Mouse (Mus musculus) CH12.LX (cell line): Measurements from ENCODE around the gene Glyctk. TPM values are rescaled to one million over a fixed set of nuclear protein-coding genes. Genes with fewer than 3 reads are reported as not detected.

Experiments
- DNase-seq: peaks from one replicate; pipeline ENCODE4 v3.0.0-alpha.2; 2013; ENCODE audit errors: extremely low read depth
- H3K27ac ChIP-seq: 2 replicates; pipeline ENCODE4 v1.5.1; 2012; ENCODE audit warnings: low read depth, mild to moderate bottlenecking, control low read depth, moderate library complexity; ENCODE audit not compliant: insufficient read depth
- H3K27me3 ChIP-seq: replicated peaks from 2 replicates; pipeline ENCODE3; 2012; ENCODE audit warnings: inconsistent platforms
- H3K36me3 ChIP-seq, 2 experiments: replicated peaks in 1 of 2; 2 replicates each; pipeline versions ENCODE3 to v1.6.1; 2012; ENCODE audit warnings: inconsistent platforms in 1 of 2, low read length in 1 of 2, mild to moderate bottlenecking in 1 of 2, mixed read lengths in 1 of 2, moderate library complexity in 1 of 2; ENCODE audit not compliant: control insufficient read depth in 1 of 2, insufficient read depth in 1 of 2
- H3K4me1 ChIP-seq, 2 experiments: 2 replicates each; pipeline ENCODE4 v1.6.1; 2012; ENCODE audit warnings: inconsistent platforms in 1 of 2, moderate library complexity in 1 of 2; ENCODE audit not compliant: insufficient read depth in 2 of 2, control insufficient read depth in 1 of 2
- H3K4me2 ChIP-seq: 2 replicates; pipeline ENCODE4 v1.6.1; 2012; ENCODE audit warnings: low read depth, mild to moderate bottlenecking, control low read depth; ENCODE audit not compliant: poor library complexity, insufficient read depth, severe bottlenecking
- H3K4me3 ChIP-seq, 3 experiments: fragments of 150-350 bp in 1 of 3; sonication (generic) in 1 of 3; replicated peaks in 1 of 3; 2 replicates each; pipeline versions ENCODE3 to v1.5.1; 2011 to 2012; ENCODE audit warnings: low read depth in 2 of 3, low read length in 2 of 3, mild to moderate bottlenecking in 2 of 3, moderate library complexity in 2 of 3, control low read depth in 1 of 3, improper control_type of control experiment in 1 of 3, inconsistent platforms in 1 of 3, mixed read lengths in 1 of 3; ENCODE audit not compliant: poor library complexity in 1 of 3
- H3K79me2 ChIP-seq: replicated peaks from 2 replicates; pipeline ENCODE4 v1.6.1; 2012; ENCODE audit warnings: mild to moderate bottlenecking, moderate library complexity; ENCODE audit not compliant: control insufficient read depth, poor library complexity, insufficient read depth, severe bottlenecking; ENCODE audit errors: extremely low read depth
- H3K9ac ChIP-seq: 2 replicates; pipeline ENCODE4 v1.6.1; 2012; ENCODE audit warnings: low read depth, mild to moderate bottlenecking, control low read depth, moderate library complexity; ENCODE audit not compliant: insufficient read depth
- H3K9me3 ChIP-seq: replicated peaks from 2 replicates; pipeline ENCODE3; 2012; ENCODE audit warnings: low read length, inconsistent platforms, mixed read lengths
- CHD1 ChIP-seq: IDR thresholded peaks from 2 replicates; pipeline ENCODE4 v1.6.1; 2012; ENCODE audit warnings: low read depth, low read length, improper control_type of control experiment, inconsistent platforms
- CTCF ChIP-seq, 2 experiments: IDR thresholded peaks in 1 of 2; conservative IDR thresholded peaks in 1 of 2; 2 replicates each; pipeline ENCODE4 v1.5.1; 2011 to 2012; ENCODE audit warnings: low read depth in 2 of 2, low read length in 2 of 2, improper control_type of control experiment in 1 of 2, inconsistent platforms in 1 of 2, mild to moderate bottlenecking in 1 of 2, moderate library complexity in 1 of 2
- GABPA ChIP-seq: IDR thresholded peaks from 2 replicates; pipeline ENCODE4 v1.6.1; 2012; ENCODE audit warnings: low read depth, low read length, improper control_type of control experiment, inconsistent platforms; ENCODE audit not compliant: insufficient replicate concordance
- HCFC1 ChIP-seq: IDR thresholded peaks from 2 replicates; pipeline ENCODE4 v1.6.1; 2012; ENCODE audit warnings: low read depth, mild to moderate bottlenecking, inconsistent platforms, low read length, improper control_type of control experiment
- IRF4 ChIP-seq: IDR thresholded peaks from 2 replicates; pipeline ENCODE4 v1.6.1; 2014; ENCODE audit warnings: low read depth, mild to moderate bottlenecking, inconsistent platforms, low read length, improper control_type of control experiment
- JUN ChIP-seq: IDR thresholded peaks from 2 replicates; pipeline ENCODE4 v1.6.1; 2011; ENCODE audit warnings: low read depth, mild to moderate bottlenecking, low read length, improper control_type of control experiment, moderate library complexity; ENCODE audit not compliant: insufficient read depth
- KAT2A ChIP-seq: IDR thresholded peaks from 2 replicates; pipeline ENCODE4 v1.6.1; 2012; ENCODE audit warnings: low read length, improper control_type of control experiment, inconsistent platforms; ENCODE audit not compliant: insufficient replicate concordance
- MAFK ChIP-seq: IDR thresholded peaks from 2 replicates; pipeline ENCODE4 v1.6.1; 2011; ENCODE audit warnings: low read length, improper control_type of control experiment; ENCODE audit not compliant: insufficient replicate concordance
- MAX ChIP-seq: IDR thresholded peaks from 2 replicates; pipeline ENCODE4 v1.6.1; 2011; ENCODE audit warnings: low read length, improper control_type of control experiment
- MAZ ChIP-seq: IDR thresholded peaks from 2 replicates; pipeline ENCODE4 v1.6.1; 2012; ENCODE audit warnings: low read depth, mild to moderate bottlenecking, inconsistent platforms, low read length, improper control_type of control experiment, moderate library complexity
- MEF2A ChIP-seq: IDR thresholded peaks from 2 replicates; pipeline ENCODE4 v1.6.1; 2014; ENCODE audit warnings: low read depth, mild to moderate bottlenecking, inconsistent platforms, low read length, improper control_type of control experiment, borderline replicate concordance
- NELFE ChIP-seq: IDR thresholded peaks from 2 replicates; pipeline ENCODE4 v1.6.1; 2011; ENCODE audit warnings: low read depth, low read length, improper control_type of control experiment
- RAD21 ChIP-seq: IDR thresholded peaks from 2 replicates; pipeline ENCODE4 v1.6.1; 2011; ENCODE audit warnings: low read depth, mild to moderate bottlenecking, low read length, improper control_type of control experiment, moderate library complexity
- SIN3A ChIP-seq: IDR thresholded peaks from 2 replicates; pipeline ENCODE4 v1.6.1; 2012; ENCODE audit warnings: low read length, improper control_type of control experiment, inconsistent platforms
- SMC3 ChIP-seq: IDR thresholded peaks from 2 replicates; pipeline ENCODE4 v1.6.1; 2011; ENCODE audit warnings: low read depth, low read length, improper control_type of control experiment
- TCF12 ChIP-seq: IDR thresholded peaks from 2 replicates; pipeline ENCODE4 v1.6.1; 2014; ENCODE audit warnings: low read depth, mild to moderate bottlenecking, inconsistent platforms, low read length, improper control_type of control experiment
- UBTF ChIP-seq: IDR thresholded peaks from 2 replicates; pipeline ENCODE4 v1.6.1; 2012; ENCODE audit warnings: low read depth, mild to moderate bottlenecking, inconsistent platforms, low read length, improper control_type of control experiment, moderate library complexity
- ZC3H11A ChIP-seq: IDR thresholded peaks from 2 replicates; pipeline ENCODE4 v1.6.1; 2012; ENCODE audit warnings: low read depth, mild to moderate bottlenecking, inconsistent platforms, low read length, improper control_type of control experiment
- ZKSCAN1 ChIP-seq: IDR thresholded peaks from 2 replicates; pipeline ENCODE4 v1.6.1; 2012; ENCODE audit warnings: low read depth, inconsistent platforms, low read length, improper control_type of control experiment, borderline replicate concordance
- ZNF384 ChIP-seq: IDR thresholded peaks from 2 replicates; pipeline ENCODE4 v1.6.1; 2012; ENCODE audit warnings: low read depth, low read length, improper control_type of control experiment, inconsistent platforms
- dilution Hi-C: fragments of 300-500 bp; cut with MboI; formaldehyde crosslinking; loops from 2 replicates; pipeline ENCODE4 v1.14.3; 2020; ENCODE audit warnings: low sequenced_read_pairs; ENCODE audit not compliant: extremely low pct_unique_long_range_greater_than_20kb, extremely low pct_ligation_motif_present
- in situ Hi-C: fragments of 300-500 bp; cut with MboI; formaldehyde crosslinking; loops from 3 replicates; pipeline ENCODE4 v1.14.3; 2019; ENCODE audit warnings: low sequenced_read_pairs, low pct_ligation_motif_present, low pct_unique_long_range_greater_than_20kb, mixed read lengths
- polyA plus RNA-seq: library from polyadenylated mRNA; unstranded; fragments of >175 nt; gene quantifications from 2 replicates; pipeline ENCODE4 v1.2.1, GENCODE M21; 2012; ENCODE audit warnings: low read depth; ENCODE audit not compliant: insufficient read length
- total RNA-seq, 2 experiments: library from RNA; depleted of rRNA; stranded (reverse); fragments of 300-350 nt in 1 of 2; fragments of >200 nt in 1 of 2; gene quantifications; 2 replicates each; pipeline ENCODE4 v1.2.3; 2012 to 2014

The Glyctk gene
- total and polyA plus RNA-seq, 3 experiments = 2.8 to 3.0 (median 3.0) TPM

DNA sequence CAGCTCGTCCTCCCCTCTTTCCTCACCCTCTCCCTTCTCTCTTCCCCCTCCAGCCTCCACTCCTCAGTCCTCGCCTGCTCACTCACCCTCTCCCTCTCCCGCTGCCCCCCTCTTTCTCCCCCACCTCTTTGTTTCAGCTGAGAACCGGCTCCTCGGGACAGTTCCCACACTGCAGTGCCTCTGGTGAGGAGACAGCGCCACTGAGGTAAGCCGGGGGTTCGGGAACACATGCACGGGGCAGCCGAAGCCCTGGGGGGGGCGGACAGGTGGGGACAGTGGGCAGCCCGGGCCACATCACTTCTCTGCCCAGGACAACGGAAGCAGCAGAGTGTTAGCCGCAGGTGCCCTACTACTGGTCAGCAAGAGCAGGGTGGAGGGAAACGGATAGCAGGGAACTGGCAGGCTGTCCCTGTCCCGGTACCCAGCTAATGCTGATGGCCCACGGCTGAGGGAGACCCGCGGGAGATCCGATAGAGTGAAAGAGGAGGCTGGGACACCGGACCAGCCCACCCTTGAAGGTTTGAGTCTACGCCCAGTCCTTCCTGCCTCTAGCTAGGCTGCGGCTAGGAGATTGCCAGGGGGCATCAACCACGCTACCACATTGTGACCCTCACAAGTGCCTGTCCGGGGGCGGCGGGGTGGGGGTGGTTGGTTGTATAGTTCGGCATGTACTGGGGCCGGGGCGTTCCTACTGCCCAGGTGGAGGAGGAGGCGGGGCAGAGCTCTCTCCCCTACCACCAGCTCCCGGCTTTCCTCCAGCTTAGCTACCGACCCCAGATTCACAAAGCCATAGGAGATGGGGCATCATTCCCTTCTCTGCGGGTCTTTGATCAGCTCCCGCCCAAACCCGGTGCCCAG lies 9.2 kb downstream of the Glyctk start:
- Histone ChIP-seq H3K4me1 (no peaks in the 10 kb centered on the region; a peak in 1 of 4 replicates), H3K9me3 (no peaks in the 10 kb centered on the region), H3K27me3 (peaks cover 78% of the 10 kb centered on the region), H3K4me2 (peak overlapping the region; percentile 40), H3K9ac (no peak overlapping the region), H3K27ac (no peak overlapping the region), H3K79me2 (no peaks in the 10 kb centered on the region), H3K4me3 (no peak overlapping the region), H3K36me3 (no peaks in the 10 kb centered on the region)
- in situ Hi-C loops = no loop called here
- dilution Hi-C loops = no loop called here
- TF ChIP-seq SIN3A (no peak), SMC3 (no peak), MAX (no peak), UBTF (no peak), GABPA (no peak), CTCF (conservative IDR thresholded peaks at IDR 0.05 in 1 of 2, IDR thresholded peaks at IDR 0.05 in 1 of 2; ENCODE audit: low read depth in 2 of 2, low read length in 2 of 2) (no peak), JUN (no peak), MAZ (no peak), CHD1 (no peak), HCFC1 (no peak), KAT2A (no peak), MAFK (no peak), ZKSCAN1 (no peak), MEF2A (no peak), IRF4 (no peak), ZC3H11A (no peak), ZNF384 (no peak)
- DNase-seq = no peak

DNA sequence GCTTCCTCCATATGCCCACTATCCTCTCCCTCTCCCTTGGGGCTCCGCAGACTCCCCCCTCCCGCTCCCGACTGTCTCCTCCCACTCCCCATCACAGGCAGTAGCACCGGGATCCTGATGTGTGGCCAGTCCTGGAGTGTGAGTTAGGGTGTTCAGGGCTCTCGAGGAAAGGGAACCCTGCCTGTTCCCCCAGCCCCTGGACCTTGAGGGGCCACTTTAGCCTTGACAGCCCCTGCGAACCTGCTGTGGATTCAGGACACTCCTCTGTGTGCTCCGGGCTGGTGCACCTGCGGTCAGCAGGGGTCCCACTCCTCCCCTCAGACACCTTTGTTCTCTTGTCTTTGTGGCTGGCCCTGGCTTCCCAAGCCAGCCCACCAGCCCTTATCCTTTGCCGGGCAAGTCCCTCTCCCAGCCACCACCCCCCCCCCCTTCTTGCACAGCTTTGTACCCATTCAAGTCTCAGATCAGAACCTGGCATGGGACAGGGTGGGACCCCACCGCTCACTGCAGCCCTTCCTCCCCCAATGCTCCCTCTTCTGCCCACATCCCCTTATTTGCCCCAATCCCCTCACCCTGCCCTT lies 10.0 kb downstream of the Glyctk start:
- dilution Hi-C loops (no loop called here), in situ Hi-C loops (no loop called here)
- H3K36me3 ChIP-seq = no peaks in the 10 kb centered on the region
- TF ChIP-seq TCF12 (no peak), JUN (no peak), NELFE (no peak), MAZ (no peak), RAD21 (no peak)
- TF ChIP-seq, all 38 proteins: peak for 0
- no peaks in the 10 kb centered on the region for H3K9me3 ChIP-seq
- no peak for DNase-seq
- H3K4me2 ChIP-seq = peak overlapping the region; percentile 40; the same call in 1 of the 2 replicates
- no peak overlapping the region for H3K27ac ChIP-seq
- peaks cover 81% of the 10 kb centered on the region for H3K27me3 ChIP-seq
- H3K4me3 ChIP-seq = no peak overlapping the region
- no peaks in the 10 kb centered on the region for H3K79me2 ChIP-seq
- H3K9ac ChIP-seq = no peak overlapping the region
- no peaks in the 10 kb centered on the region; a peak in 1 of 4 replicates for H3K4me1 ChIP-seq
